Mouse (Mus musculus): Measurements from ENCODE around the gene Gm43191. TPM values are rescaled to one million over a fixed set of nuclear protein-coding genes. Genes with fewer than 3 reads are reported as not detected.

Gene Gm43191
- total and polyA plus RNA-seq, 3 experiments = 0.39 TPM; not detected in 2

DNA sequence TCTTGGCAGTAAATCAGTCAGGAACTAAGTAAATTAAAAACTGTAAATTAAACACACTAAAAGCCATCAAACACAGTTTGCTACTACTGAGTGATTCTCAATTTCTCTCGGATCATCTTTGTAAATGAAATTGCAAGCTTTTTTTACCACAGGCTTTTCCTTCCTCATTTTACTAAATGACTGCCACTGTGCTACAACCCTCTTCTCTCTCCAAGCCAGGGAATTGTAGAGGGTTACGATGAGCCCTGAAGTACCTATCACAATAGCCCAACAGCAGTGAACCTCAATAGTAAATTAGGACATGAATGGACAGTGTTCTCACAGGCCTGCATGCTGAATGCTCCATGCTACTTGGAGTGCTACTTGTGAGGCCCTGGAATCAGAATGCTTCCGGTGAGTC, 47.0 kb downstream of the Gm43191 start:
- Histone ChIP-seq H3K79me2 (ENCODE audit: control insufficient read depth, insufficient read depth, low read length, poor library complexity) (no peaks in the 10 kb centered on the region), H3K4me1 (ENCODE audit: control insufficient read depth in 1 of 2, insufficient read depth in 2 of 2, low read length in 2 of 2) (no peaks in the 10 kb centered on the region), H3K27ac (ENCODE audit: control insufficient read depth, low read depth, low read length) (no peak overlapping the region), H3K36me3 (ENCODE audit: control insufficient read depth in 1 of 2, insufficient read depth in 2 of 2, low read length in 2 of 2) (peaks cover 0 to 32% of the 10 kb centered on the region in 2 experiments; a peak in 2 of 4 replicates), H3K27me3 (ENCODE audit: control insufficient read depth in 1 of 2, insufficient read depth in 2 of 2, low read length in 2 of 2) (no peaks in the 10 kb centered on the region), H3K9ac (ENCODE audit: control insufficient read depth, low read depth, low read length, poor library complexity, severe bottlenecking) (no peak overlapping the region), H3K4me3 (ENCODE audit: control insufficient read depth in 1 of 2, insufficient read depth in 1 of 2, low read depth in 2 of 2, low read length in 2 of 2) (no peak overlapping the region), H3K9me3 (replicated peaks; ENCODE audit: insufficient read depth, low read length) (no peaks in the 10 kb centered on the region)
- DNase-seq (ENCODE audit: low read depth, low spot score) = no peak
- no peak for TF ChIP-seq NRF1 (IDR thresholded peaks at IDR 0.05; ENCODE audit: insufficient read depth, low read depth, low read length, poor library complexity, severe bottlenecking)
- no peak for TF ChIP-seq ELF1 (IDR thresholded peaks at IDR 0.05; ENCODE audit: low read depth, low read length)
- no peak for TF ChIP-seq ZC3H11A (IDR thresholded peaks at IDR 0.05; ENCODE audit: low read depth, low read length)
- no peak for TF ChIP-seq EP300 (IDR thresholded peaks at IDR 0.05; ENCODE audit: low read depth in 1 of 2, low read length in 2 of 2)
- TF ChIP-seq NELFE (IDR thresholded peaks at IDR 0.05; ENCODE audit: low read depth, low read length) = no peak
- TF ChIP-seq CTCF (IDR thresholded peaks at IDR 0.05 in 2 of 3, conservative IDR thresholded peaks at IDR 0.05 in 1 of 3; ENCODE audit: control insufficient read depth in 1 of 3, insufficient read depth in 1 of 3, low read depth in 2 of 3, low read length in 3 of 3, poor library complexity in 1 of 3, severe bottlenecking in 1 of 3) = no peak

DNA sequence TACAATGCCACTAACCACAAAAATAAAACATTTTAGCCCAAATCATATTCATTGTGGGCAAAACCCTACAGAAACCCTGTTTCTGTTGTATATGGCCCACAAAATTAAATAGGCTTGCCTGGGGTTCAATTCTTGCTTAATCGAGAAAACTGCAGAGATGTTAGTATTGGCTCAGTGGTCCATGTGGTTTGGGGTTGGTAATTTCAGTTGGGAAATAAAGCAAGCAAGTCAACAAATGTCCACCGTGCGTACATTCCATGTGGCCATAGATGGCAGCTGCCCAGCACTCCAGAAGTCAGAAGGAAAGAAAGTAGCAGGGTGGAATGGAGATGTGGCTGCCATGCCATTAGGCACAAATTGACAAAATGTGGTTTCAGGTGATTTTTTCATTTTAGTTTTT, 48.1 kb downstream of the Gm43191 start:
- H3K36me3 ChIP-seq (ENCODE audit: control insufficient read depth in 1 of 2, insufficient read depth in 2 of 2, low read length in 2 of 2) = peaks cover 0 to 29% of the 10 kb centered on the region in 2 experiments; a peak in 2 of 4 replicates
- no peaks in the 10 kb centered on the region for H3K4me1 ChIP-seq (ENCODE audit: control insufficient read depth in 1 of 2, insufficient read depth in 2 of 2, low read length in 2 of 2)
- H3K27ac ChIP-seq (ENCODE audit: control insufficient read depth, low read depth, low read length) = no peak overlapping the region

DNA sequence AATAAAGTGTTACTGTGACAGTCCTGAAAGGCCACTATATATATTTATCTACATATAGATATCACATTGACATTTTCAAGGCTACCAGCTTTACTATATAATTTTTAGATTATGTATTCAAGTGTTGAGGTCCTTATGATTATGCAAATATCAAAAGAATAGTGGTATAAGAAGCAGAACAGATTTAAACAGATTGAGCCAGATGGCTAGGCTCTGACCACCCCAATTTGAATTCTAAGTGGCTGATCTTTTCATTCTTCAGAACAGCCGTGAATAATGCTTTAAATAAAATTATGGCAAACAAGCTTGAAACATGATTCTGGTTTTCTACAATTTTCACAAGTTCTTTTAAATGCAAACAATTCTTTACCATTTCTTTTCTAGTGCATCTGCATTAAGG, 49.6 kb downstream of the Gm43191 start:
- Histone ChIP-seq H3K27me3 (ENCODE audit: control insufficient read depth in 1 of 2, insufficient read depth in 2 of 2, low read length in 2 of 2) (no peaks in the 10 kb centered on the region), H3K27ac (ENCODE audit: control insufficient read depth, low read depth, low read length) (no peak overlapping the region), H3K36me3 (ENCODE audit: control insufficient read depth in 1 of 2, insufficient read depth in 2 of 2, low read length in 2 of 2) (peaks cover 0 to 27% of the 10 kb centered on the region in 2 experiments; a peak in 2 of 4 replicates), H3K9ac (ENCODE audit: control insufficient read depth, low read depth, low read length, poor library complexity, severe bottlenecking) (no peak overlapping the region), H3K9me3 (replicated peaks; ENCODE audit: insufficient read depth, low read length) (no peaks in the 10 kb centered on the region), H3K79me2 (ENCODE audit: control insufficient read depth, insufficient read depth, low read length, poor library complexity) (no peaks in the 10 kb centered on the region), H3K4me1 (ENCODE audit: control insufficient read depth in 1 of 2, insufficient read depth in 2 of 2, low read length in 2 of 2) (no peaks in the 10 kb centered on the region), H3K4me3 (ENCODE audit: control insufficient read depth in 1 of 2, insufficient read depth in 1 of 2, low read depth in 2 of 2, low read length in 2 of 2) (no peak overlapping the region)
- no peak for DNase-seq (ENCODE audit: low read depth, low spot score)
- no peak for TF ChIP-seq POLR2A (IDR thresholded peaks at IDR 0.05; ENCODE audit: control insufficient read depth in 1 of 2, insufficient read depth in 1 of 2, low read depth in 1 of 2, low read length in 2 of 2, poor library complexity in 1 of 2)
- TF ChIP-seq CHD2 (IDR thresholded peaks at IDR 0.05; ENCODE audit: low read length) = no peak
- TF ChIP-seq EP300 (IDR thresholded peaks at IDR 0.05; ENCODE audit: low read depth in 1 of 2, low read length in 2 of 2) = no peak
- TF ChIP-seq ZMIZ1 (IDR thresholded peaks at IDR 0.05; ENCODE audit: low read depth, low read length) = no peak
- TF ChIP-seq UBTF (IDR thresholded peaks at IDR 0.05; ENCODE audit: borderline replicate concordance, insufficient read depth, low read depth, low read length) = no peak
- TF ChIP-seq CTCF (IDR thresholded peaks at IDR 0.05 in 2 of 3, conservative IDR thresholded peaks at IDR 0.05 in 1 of 3; ENCODE audit: control insufficient read depth in 1 of 3, insufficient read depth in 1 of 3, low read depth in 2 of 3, low read length in 3 of 3, poor library complexity in 1 of 3, severe bottlenecking in 1 of 3) = no peak
- TF ChIP-seq SMC3 (IDR thresholded peaks at IDR 0.05; ENCODE audit: low read depth, low read length) = no peak

More for the DNA sequence above, 48.1 kb downstream of the Gm43191 start:
- no peak overlapping the region for H3K4me3 ChIP-seq (ENCODE audit: control insufficient read depth in 1 of 2, insufficient read depth in 1 of 2, low read depth in 2 of 2, low read length in 2 of 2)
- H3K9ac ChIP-seq (ENCODE audit: control insufficient read depth, low read depth, low read length, poor library complexity, severe bottlenecking) = no peak overlapping the region
- no peaks in the 10 kb centered on the region for H3K79me2 ChIP-seq (ENCODE audit: control insufficient read depth, insufficient read depth, low read length, poor library complexity)
- no peaks in the 10 kb centered on the region for H3K27me3 ChIP-seq (ENCODE audit: control insufficient read depth in 1 of 2, insufficient read depth in 2 of 2, low read length in 2 of 2)
- no peaks in the 10 kb centered on the region for H3K9me3 ChIP-seq (replicated peaks; ENCODE audit: insufficient read depth, low read length)
- no peak for TF ChIP-seq BHLHE40 (IDR thresholded peaks at IDR 0.05; ENCODE audit: borderline replicate concordance, low read depth, low read length)
- TF ChIP-seq RCOR1 (IDR thresholded peaks at IDR 0.05; ENCODE audit: low read depth, low read length) = no peak
- no peak for TF ChIP-seq POLR2A (IDR thresholded peaks at IDR 0.05; ENCODE audit: control insufficient read depth in 1 of 2, insufficient read depth in 1 of 2, low read depth in 1 of 2, low read length in 2 of 2, poor library complexity in 1 of 2)
- TF ChIP-seq MAFK (IDR thresholded peaks at IDR 0.05; ENCODE audit: borderline replicate concordance, low read depth, low read length) = no peak
- TF ChIP-seq ZC3H11A (IDR thresholded peaks at IDR 0.05; ENCODE audit: low read depth, low read length) = no peak
- TF ChIP-seq HCFC1 (IDR thresholded peaks at IDR 0.05; ENCODE audit: low read depth, low read length) = no peak
- no peak for TF ChIP-seq UBTF (IDR thresholded peaks at IDR 0.05; ENCODE audit: borderline replicate concordance, insufficient read depth, low read depth, low read length)
- no peak for TF ChIP-seq POLR2AphosphoS2 (IDR thresholded peaks at IDR 0.05; ENCODE audit: low read length)
- TF ChIP-seq NELFE (IDR thresholded peaks at IDR 0.05; ENCODE audit: low read depth, low read length) = no peak
- no peak for TF ChIP-seq ELF1 (IDR thresholded peaks at IDR 0.05; ENCODE audit: low read depth, low read length)
- no peak for TF ChIP-seq USF2 (IDR thresholded peaks at IDR 0.05; ENCODE audit: borderline replicate concordance in 1 of 2, insufficient read depth in 1 of 2, low read depth in 1 of 2, low read length in 2 of 2)
- DNase-seq (ENCODE audit: low read depth, low spot score) = no peak

All from MEL (cell line).